Mouse (Mus musculus): Measurements from ENCODE around the gene Klf2. TPM values are rescaled to one million over a fixed set of nuclear protein-coding genes. Genes with fewer than 3 reads are reported as not detected.

The Klf2 gene
- 15.6 TPM for polyA plus RNA-seq (2017; shearing (Covaris generic))

GRCm38 (mm10) chr8:72318801-72319322, at the start of gene Klf2:
Gene Klf2, plus strand, starts transcription at chr8:72319033.

GRCm38 (mm10) chr8:72305210-72305905, 13.5 kb upstream of the Klf2 start, which contains the start of gene Gm10282:
Gene Gm10282, minus strand, starts transcription at chr8:72305260.

Other genes with a start within 250 kb of the Klf2 start
- 0.26 TPM for gene Olfr373, start 235.9 kb upstream of the Klf2 start, polyA plus RNA-seq (2017; shearing (Covaris generic))
- gene Olfr374, start 212.0 kb upstream of the Klf2 start, polyA plus RNA-seq (2017; shearing (Covaris generic)): 0.19 TPM
- gene Tpm4, start 184.1 kb upstream of the Klf2 start, polyA plus RNA-seq (2017; shearing (Covaris generic)): 240 TPM
- gene Rab8a, start 157.8 kb upstream of the Klf2 start, polyA plus RNA-seq (2017; shearing (Covaris generic)): 226 TPM
- 35.8 TPM for gene Hsh2d, start 129.4 kb upstream of the Klf2 start, polyA plus RNA-seq (2017; shearing (Covaris generic))
- gene Cib3, start 106.2 kb upstream of the Klf2 start, polyA plus RNA-seq (2017; shearing (Covaris generic)): 0.14 TPM
- not detected for gene Gm11034, start 105.4 kb upstream of the Klf2 start, polyA plus RNA-seq (2017; shearing (Covaris generic))
- 123 TPM for gene Fam32a, start 99.3 kb upstream of the Klf2 start, polyA plus RNA-seq (2017; shearing (Covaris generic))
- 194 TPM for gene Ap1m1, start 79.0 kb upstream of the Klf2 start, polyA plus RNA-seq (2017; shearing (Covaris generic))
- 3.9 TPM for gene Gm10282, start 13.8 kb upstream of the Klf2 start, polyA plus RNA-seq (2017; shearing (Covaris generic))
- 53.4 TPM for gene Eps15l1, start 102.4 kb downstream of the Klf2 start, polyA plus RNA-seq (2017; shearing (Covaris generic))
- 0.88 TPM for gene Calr3, start 124.8 kb downstream of the Klf2 start, polyA plus RNA-seq (2017; shearing (Covaris generic))
- gene 1700030K09Rik, start 124.8 kb downstream of the Klf2 start, polyA plus RNA-seq (2017; shearing (Covaris generic)): 10.5 TPM
- gene Cherp, start 156.2 kb downstream of the Klf2 start, polyA plus RNA-seq (2017; shearing (Covaris generic)): 125 TPM
- gene Slc35e1, start 173.6 kb downstream of the Klf2 start, polyA plus RNA-seq (2017; shearing (Covaris generic)): 4.9 TPM
- gene Med26, start 229.2 kb downstream of the Klf2 start, polyA plus RNA-seq (2017; shearing (Covaris generic)): 5.5 TPM

Measured in CD4-positive, CD25-positive, alpha-beta regulatory T cell, adult 9 weeks (primary cell).